Mouse (Mus musculus) hindbrain, postnatal 0 days (tissue): Measurements from ENCODE around the gene Naif1. TPM values are rescaled to one million over a fixed set of nuclear protein-coding genes. Genes with fewer than 3 reads are reported as not detected.

Source experiments
- ATAC-seq: fragments of 200-750 bp; cut with Nextera tagmentation; 2 replicates; pipeline ENCODE4 v1.8.0; 2017; ENCODE audit warnings: mild to moderate bottlenecking, moderate TSS enrichment, moderate library complexity
- DNase-seq: peaks from one replicate; pipeline ENCODE4 v3.0.0-alpha.2; 2015; ENCODE audit warnings: low spot score
- H3K27ac ChIP-seq: fragments of 300-500 bp; sonication (generic); 2 replicates; pipeline ENCODE4 v1.5.1; 2014; ENCODE audit warnings: mild to moderate bottlenecking
- H3K27me3 ChIP-seq: fragments of 300-500 bp; sonication (generic); 2 replicates; pipeline ENCODE4 v1.6.1; 2014; ENCODE audit warnings: low read length, mixed read lengths; ENCODE audit not compliant: insufficient read depth
- H3K36me3 ChIP-seq: fragments of 300-500 bp; sonication (generic); 2 replicates; pipeline ENCODE4 v1.6.1; 2014; ENCODE audit warnings: low read length, mixed read lengths; ENCODE audit not compliant: insufficient read depth
- H3K4me1 ChIP-seq: fragments of 300-500 bp; sonication (generic); 2 replicates; pipeline ENCODE4 v1.6.1; 2014; ENCODE audit warnings: antibody characterized with exemption, low read length, mixed read lengths; ENCODE audit not compliant: insufficient read depth
- H3K4me2 ChIP-seq: fragments of 300-500 bp; sonication (generic); 2 replicates; pipeline ENCODE4 v1.6.1; 2014; ENCODE audit warnings: low read depth, mild to moderate bottlenecking, low read length, moderate library complexity, mixed read lengths
- H3K4me3 ChIP-seq: fragments of 300-500 bp; sonication (generic); 2 replicates; pipeline ENCODE4 v1.5.1; 2014; ENCODE audit warnings: low read length
- H3K9ac ChIP-seq: fragments of 300-500 bp; sonication (generic); replicated peaks from 2 replicates; pipeline ENCODE4 v1.6.1; 2014; ENCODE audit warnings: mild to moderate bottlenecking, low read length, moderate library complexity, mixed read lengths
- H3K9me3 ChIP-seq: fragments of 300-500 bp; sonication (generic); 2 replicates; pipeline ENCODE4 v1.6.1; 2016; ENCODE audit warnings: low read length, mixed read lengths
- CTCF ChIP-seq: IDR thresholded peaks from 2 replicates; pipeline ENCODE4 v1.5.1; 2016; ENCODE audit warnings: antibody characterized with exemption, control low read depth, low read depth
- WGBS: fragments of 180-500 bp; shearing (Covaris S2); extraction: QIAGEN DNeasy Blood & Tissue Kit; methylation state at CpG from one replicate; pipeline ENCODE4 v1.1.7; 2014; 5-methylcytosine and 5-hydroxymethylcytosine counted together
- polyA plus RNA-seq: library from polyadenylated mRNA; unstranded; fragments of >200 nt; fragmentation: Nextera tagmentation; extraction: Ambion mirVana; gene quantifications from 2 replicates; pipeline ENCODE4 v1.2.1, GENCODE M21; 2015
- total RNA-seq: library from RNA; depleted of rRNA; stranded (reverse); fragments of >200 nt; gene quantifications from 2 replicates; pipeline ENCODE4 v1.2.3, GENCODE M21; 2014; rRNA removed

The Naif1 gene
- total RNA-seq = 3.1 and 3.7 TPM in 2 replicates
- polyA plus RNA-seq = 2.9 and 3.0 TPM in 2 replicates

GRCm38 (mm10) chr2:32449761-32450754 is at the start of gene Naif1:
Gene Naif1, plus strand, starts transcription at chr2:32450457.
- Histone ChIP-seq H3K4me2 (peak within 1 kb of the TSS; percentile 75), H3K27ac (peak within 1 kb of the TSS; percentile 95), H3K9me3 (no peaks in the 10 kb centered on the region), H3K36me3 (no peaks in the 10 kb centered on the region), H3K9ac (peak within 1 kb of the TSS; percentile 87), H3K4me3 (peak within 1 kb of the TSS; percentile 83), H3K4me1 (peaks cover 13% of the 10 kb centered on the region; the same call in 1 of the 2 replicates), H3K27me3 (no peaks in the 10 kb centered on the region)
- DNase-seq = no peak
- WGBS = 75% methylated on average over 15 of the region's 15 CpGs
- no peak for ATAC-seq
- TF ChIP-seq CTCF = no peak

DNA sequence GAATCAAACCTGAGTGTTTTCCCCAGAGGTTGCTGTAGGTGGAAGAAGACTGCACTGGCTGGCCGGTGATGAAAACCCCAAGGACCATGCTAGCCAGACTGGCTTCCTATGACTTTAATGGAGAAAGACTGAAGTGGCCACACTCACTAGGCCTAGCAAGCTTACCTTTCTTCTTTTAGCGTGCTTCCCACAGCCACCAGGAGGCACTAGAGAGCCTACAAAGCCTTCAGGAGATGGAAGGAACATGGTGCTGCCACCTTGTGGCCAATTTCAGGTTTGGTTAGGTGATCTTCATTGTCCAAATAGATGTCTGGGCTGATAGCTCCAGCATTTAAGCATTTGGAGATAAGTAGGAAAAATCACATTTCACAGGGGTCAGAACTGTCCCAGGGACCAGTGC is 45.6 kb upstream of the Naif1 start:
- Histone ChIP-seq H3K4me2 (no peak overlapping the region), H3K27ac (no peak overlapping the region), H3K9me3 (no peaks in the 10 kb centered on the region), H3K4me3 (no peak overlapping the region), H3K4me1 (no peaks in the 10 kb centered on the region), H3K27me3 (no peaks in the 10 kb centered on the region), H3K36me3 (peaks cover 18% of the 10 kb centered on the region), H3K9ac (no peak overlapping the region)
- 24% methylated on average over 2 of the region's 2 CpGs for WGBS
- peak; percentile 100 for TF ChIP-seq CTCF
- DNase-seq (peak; percentile 98), ATAC-seq (peak; percentile 49; the same call in 1 of the 2 replicates)

- Histone ChIP-seq H3K4me3 (no peak overlapping the region), H3K36me3 (peaks cover 5% of the 10 kb centered on the region), H3K27ac (no peak overlapping the region), H3K27me3 (no peaks in the 10 kb centered on the region), H3K4me1 (no peaks in the 10 kb centered on the region), H3K9ac (no peak overlapping the region), H3K9me3 (no peaks in the 10 kb centered on the region), H3K4me2 (no peak overlapping the region)
- ATAC-seq = no peak
- DNase-seq = no peak
- WGBS = 83% methylated on average over 7 of the region's 7 CpGs
- TF ChIP-seq CTCF = no peak
Measured at GRCm38 (mm10) chr2:32407144-32407824, 43.0 kb upstream of the Naif1 start.

- TF ChIP-seq CTCF = no peak
- H3K36me3 ChIP-seq = no peaks in the 10 kb centered on the region
- no peak overlapping the region for H3K4me3 ChIP-seq
- no peaks in the 10 kb centered on the region for H3K27me3 ChIP-seq
- no peak overlapping the region for H3K9ac ChIP-seq
- no peak overlapping the region for H3K4me2 ChIP-seq
- ATAC-seq = no peak
- H3K27ac ChIP-seq = no peak overlapping the region
- no peaks in the 10 kb centered on the region for H3K4me1 ChIP-seq
- DNase-seq = no peak
- H3K9me3 ChIP-seq = no peaks in the 10 kb centered on the region
- WGBS = 75% methylated on average over 25 of the region's 25 CpGs
Measured at GRCm38 (mm10) chr2:32408429-32409424, 41.5 kb upstream of the Naif1 start.

GRCm38 (mm10) chr2:32411407-32411806 is 38.9 kb upstream of the Naif1 start:
- Histone ChIP-seq H3K9me3 (no peaks in the 10 kb centered on the region), H3K4me2 (no peak overlapping the region), H3K36me3 (peaks cover 25% of the 10 kb centered on the region), H3K27me3 (no peaks in the 10 kb centered on the region), H3K4me3 (no peak overlapping the region), H3K27ac (no peak overlapping the region), H3K4me1 (no peaks in the 10 kb centered on the region), H3K9ac (no peak overlapping the region)
- 77% methylated on average over 7 of the region's 7 CpGs for WGBS
- no peak for TF ChIP-seq CTCF
- ATAC-seq (no peak), DNase-seq (no peak)
